Comparison of ENCODE assay signal across 17 mouse cellular contexts in the genomic region with DNA sequence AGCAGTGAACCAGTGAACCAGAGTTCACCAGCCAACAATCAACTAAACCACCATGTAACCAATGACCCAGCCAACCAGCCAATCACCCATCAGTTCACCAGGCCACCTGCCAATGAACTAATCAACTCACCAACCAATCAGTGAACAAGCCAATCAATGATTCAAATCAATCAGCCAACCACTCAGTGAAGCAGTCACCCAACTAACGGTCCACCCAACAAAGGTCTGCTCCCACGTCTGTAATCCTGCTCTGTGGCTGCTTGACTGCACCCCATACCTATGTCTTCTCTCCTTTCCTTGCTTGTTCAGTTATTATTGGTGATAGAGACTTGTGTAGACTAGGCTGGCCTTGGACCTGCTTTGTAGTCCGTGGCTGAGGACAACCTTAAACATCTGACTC. TPM values are rescaled to one million over a fixed set of nuclear protein-coding genes. Genes with fewer than 3 reads are reported as not detected.
DNase-seq lines count a peak whose midpoint lies in the region; ATAC-seq lines count a peak whose summit lies in the region.
"Had no signal": no experiment of that assay in that cellular context is flagged by ENCODE, and none has a peak within 500 bp of the region (broad histone marks: within the 10 kb centered on the region; RNA-seq: fewer than 3 reads in every experiment).

No protein-coding gene starts in this region.

- no peak for ATAC-seq in liver, embryonic 16.5 days (ENCODE audit: low read depth)
- ATAC-seq: midbrain, embryonic 13.5 days had no signal

- H3K27ac ChIP-seq in liver, embryonic 16.5 days (ENCODE audit: low read length) = no peak overlapping the region
- H3K27ac ChIP-seq: embryonic facial prominence, embryonic 12.5 days; lung, embryonic 15.5 days; midbrain, embryonic 13.5 days; stomach, postnatal 0 days had no signal

- DNase-seq in heart, adult 11 months = peak; percentile 90
- DNase-seq in heart, adult 18-20 months = no peak
- peak; percentile 7 to 47 for DNase-seq in spleen, postnatal 4 days (ENCODE audit: low spot score in 2 of 2)
- DNase-seq in spleen, adult 18-20 months = no peak
- peak; percentile 0 for DNase-seq in liver
- DNase-seq in retina, embryonic 14.5 days (ENCODE audit: low spot score) = no peak
- no peak for DNase-seq in lung, postnatal 10 days
- DNase-seq: adrenal gland, postnatal 25 days; cerebellum, adult 8-10 months; gastrocnemius, postnatal 25 days; left cerebral cortex, postnatal 4 days; right cerebral cortex, adult 18-20 months had no signal

- peak overlapping the region; percentile 11 for H3K4me3 ChIP-seq in liver, embryonic 16.5 days (ENCODE audit: low read depth, low read length)
- H3K4me3 ChIP-seq: lung, embryonic 15.5 days had no signal

- H3K9ac ChIP-seq in liver, embryonic 16.5 days (ENCODE audit: low read depth, low read length) = no peak overlapping the region
- H3K9ac ChIP-seq: embryonic facial prominence, embryonic 12.5 days; lung, embryonic 15.5 days; midbrain, embryonic 13.5 days had no signal

- peaks cover 7% of the 10 kb centered on the region; the same call in 1 of the 2 replicates for H3K36me3 ChIP-seq in liver, embryonic 16.5 days (ENCODE audit: control insufficient read depth, insufficient read depth)

- H3K4me2 ChIP-seq in liver, embryonic 16.5 days (ENCODE audit: low read depth, low read length) = peak overlapping the region; percentile 41

- H3K27me3 ChIP-seq in liver, embryonic 16.5 days (ENCODE audit: control insufficient read depth, insufficient read depth, low read depth, low read length) = no peaks in the 10 kb centered on the region
- H3K27me3 ChIP-seq: embryonic facial prominence, embryonic 12.5 days; lung, embryonic 15.5 days; midbrain, embryonic 13.5 days had no signal

- peaks cover 29% of the 10 kb centered on the region for H3K4me1 ChIP-seq in liver, embryonic 16.5 days (ENCODE audit: control insufficient read depth, low read depth, low read length)

- WGBS in liver, embryonic 16.5 days (ENCODE audit: insufficient replicate concordance) = 75% methylated on average over 3 of the region's 3 CpGs

- no peaks in the 10 kb centered on the region for H3K9me3 ChIP-seq in liver, embryonic 16.5 days (replicated peaks; ENCODE audit: control insufficient read depth, low read length)
- H3K9me3 ChIP-seq: embryonic facial prominence, embryonic 12.5 days; lung, embryonic 15.5 days; midbrain, embryonic 13.5 days had no signal

RNA-seq across cellular contexts. Expression of a gene that starts 1.9 kb away (rescaled TPM):
- total RNA-seq in heart, adult 18-20 months (2021) = 10 to 100 TPM; 25.4 to 26.0 TPM
- polyA plus RNA-seq in liver, embryonic 16.5 days (2015; fragmentation: Nextera tagmentation; extraction: Ambion mirVana) = 43.4 and 44.7 TPM in 2 replicates

RNA-seq across cellular contexts. Expression of a gene that starts 2.2 kb away (rescaled TPM):
- 1 to 10 TPM in 1 of 2 experiments, under 1 TPM in 1; 0.62 to 4.8 TPM for total RNA-seq in heart, adult 18-20 months (2021)
- 0.34 and 0.76 TPM in 2 replicates for polyA plus RNA-seq in liver, embryonic 16.5 days (2015; fragmentation: Nextera tagmentation; extraction: Ambion mirVana)

RNA-seq across cellular contexts. Expression of a gene that starts 2.5 kb away (rescaled TPM):
- total RNA-seq in heart, adult 18-20 months (2021) = 10 to 100 TPM; 60.2 to 62.7 TPM
- 7.3 and 9.7 TPM in 2 replicates for polyA plus RNA-seq in liver, embryonic 16.5 days (2015; fragmentation: Nextera tagmentation; extraction: Ambion mirVana)

RNA-seq across cellular contexts. Expression of a gene that starts 34.8 kb away (rescaled TPM):
- total RNA-seq in heart, adult 18-20 months (2021) = 10 to 100 TPM; 65.1 to 67.1 TPM
- 25.6 and 29.1 TPM in 2 replicates for polyA plus RNA-seq in liver, embryonic 16.5 days (2015; fragmentation: Nextera tagmentation; extraction: Ambion mirVana)

RNA-seq across cellular contexts. Expression of a gene that starts 34.9 kb away (rescaled TPM):
- 10 to 100 TPM; 36.7 to 57.6 TPM for total RNA-seq in heart, adult 18-20 months (2021)
- polyA plus RNA-seq in liver, embryonic 16.5 days (2015; fragmentation: Nextera tagmentation; extraction: Ambion mirVana) = 32.7 and 33.7 TPM in 2 replicates

Comparison
In these comparisons a context has a peak if more than half of its experiments do, and no peak if none do; other contexts are left out.
1. DNase-seq: peak in heart, adult 11 months (single experiment), spleen, postnatal 4 days (2 of 2) and liver (single experiment); none in heart, adult 18-20 months (0 of 2), spleen, adult 18-20 months (0 of 2), retina, embryonic 14.5 days (single experiment) and lung, postnatal 10 days (single experiment).